Mouse (Mus musculus) liver, embryonic 14.5 days (tissue): ENCODE data around the gene Sall1. TPM values are rescaled to one million over a fixed set of nuclear protein-coding genes. Genes with fewer than 3 reads are reported as not detected.
A peak's percentile ranks its signal among the peaks of the same experiment; 100 is the strongest.

Experiments
- ATAC-seq: fragments of 200-750 bp; cut with Nextera tagmentation; 2 replicates; pipeline ENCODE4 v1.8.0; 2017; ENCODE audit warnings: moderate number of reproducible peaks, mild to moderate bottlenecking, moderate library complexity; ENCODE audit not compliant: insufficient read depth
- DNase-seq, 3 experiments: peaks; one replicate each; pipeline ENCODE4 v3.0.0-alpha.2; 2012 to 2013; ENCODE audit warnings: low read depth in 3 of 3, low spot score in 3 of 3
- H3K27ac ChIP-seq: fragments of 300-500 bp; sonication (generic); 2 replicates; pipeline ENCODE4 v1.5.1; 2014; ENCODE audit warnings: moderate library complexity, mild to moderate bottlenecking, control low read depth, inconsistent platforms
- H3K27me3 ChIP-seq: fragments of 300-500 bp; sonication (generic); 2 replicates; pipeline ENCODE4 v1.6.1; 2014; ENCODE audit warnings: mild to moderate bottlenecking, low read length, moderate library complexity; ENCODE audit not compliant: control insufficient read depth, insufficient read depth
- H3K36me3 ChIP-seq: fragments of 300-500 bp; sonication (generic); replicated peaks from 2 replicates; pipeline ENCODE4 v1.6.1; 2014; ENCODE audit warnings: low read depth; ENCODE audit not compliant: control insufficient read depth, insufficient read depth
- H3K4me1 ChIP-seq, 2 experiments: fragments of 200-500 bp in 1 of 2; fragments of 300-500 bp in 1 of 2; sonication (generic) in 1 of 2; replicated peaks; 2 replicates each; pipeline ENCODE4 v1.6.1; 2012 to 2014; ENCODE audit warnings: antibody characterized with exemption in 1 of 2, inconsistent platforms in 1 of 2, low read length in 1 of 2; ENCODE audit not compliant: control insufficient read depth in 2 of 2, insufficient read depth in 2 of 2
- H3K4me2 ChIP-seq: fragments of 300-500 bp; sonication (generic); 2 replicates; pipeline ENCODE4 v1.6.1; 2014; ENCODE audit warnings: low read depth, mild to moderate bottlenecking, control low read depth, moderate library complexity
- H3K4me3 ChIP-seq, 2 experiments: fragments of 200-500 bp in 1 of 2; fragments of 300-500 bp in 1 of 2; sonication (generic) in 1 of 2; 2 replicates each; pipeline ENCODE4 v1.5.1; 2012 to 2014; ENCODE audit warnings: low read depth in 2 of 2, low read length in 2 of 2, mild to moderate bottlenecking in 2 of 2, control low read depth in 1 of 2, inconsistent platforms in 1 of 2, moderate library complexity in 1 of 2; ENCODE audit not compliant: insufficient read depth in 1 of 2
- H3K9ac ChIP-seq: fragments of 300-500 bp; sonication (generic); replicated peaks from 2 replicates; pipeline ENCODE4 v1.6.1; 2014; ENCODE audit warnings: mild to moderate bottlenecking, control low read depth, moderate library complexity
- H3K9me3 ChIP-seq: fragments of 300-500 bp; sonication (generic); 2 replicates; pipeline ENCODE4 v1.6.1; 2016; ENCODE audit warnings: low read length, mixed read lengths; ENCODE audit not compliant: control insufficient read depth
- CTCF ChIP-seq: IDR thresholded peaks from 2 replicates; pipeline ENCODE4 v1.5.1; 2016; ENCODE audit warnings: antibody characterized with exemption, low read depth, control low read depth
- EP300 ChIP-seq: IDR thresholded peaks from 2 replicates; pipeline ENCODE4 v1.6.1; 2016; ENCODE audit warnings: antibody characterized with exemption, low read depth
- WGBS: fragments of 180-500 bp; shearing (Covaris S2); extraction: QIAGEN DNeasy Blood & Tissue Kit; methylation state at CpG from one replicate; pipeline ENCODE4 v1.1.7; 2014; ENCODE audit not compliant: insufficient replicate concordance; 5-methylcytosine and 5-hydroxymethylcytosine counted together
- polyA plus RNA-seq, 2 experiments: library from polyadenylated mRNA; depleted of rRNA in 1 of 2; stranded (reverse) in 1 of 2; unstranded in 1 of 2; fragments of >200 nt; fragmentation: Nextera tagmentation in 1 of 2; extraction: Ambion mirVana in 1 of 2; gene quantifications; 2 replicates each; pipeline versions ENCODE4 v1.2.1 to v1.2.3; 2012 to 2014

Sall1 gene
- polyA plus RNA-seq, 2 experiments, result 1.1 to 1.6 TPM

DNA sequence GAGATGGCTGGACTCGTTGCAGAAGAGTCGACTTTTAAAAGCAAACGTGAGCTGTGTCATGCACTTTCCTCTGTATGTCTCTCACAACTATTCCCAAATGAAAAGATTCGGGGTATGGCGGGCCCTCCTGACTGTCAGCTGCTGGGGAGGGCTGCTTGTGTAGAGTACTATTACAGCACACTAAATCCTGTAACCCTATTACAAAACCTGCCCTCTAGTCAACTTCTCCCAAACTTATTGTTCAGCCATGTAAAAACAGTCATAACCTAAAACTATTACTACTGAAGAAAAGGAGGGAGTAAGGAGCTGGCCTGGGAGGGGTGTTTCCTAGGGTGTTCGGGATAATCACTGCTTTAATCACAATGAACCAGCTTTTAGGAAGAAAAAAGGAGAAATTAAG lies 4.1 kb downstream of the Sall1 start:
- no peak overlapping the region for H3K9ac ChIP-seq
- no peak overlapping the region for H3K4me3 ChIP-seq
- no peak for DNase-seq
- no peak overlapping the region for H3K27ac ChIP-seq
- no peaks in the 10 kb centered on the region for H3K4me1 ChIP-seq
- H3K36me3 ChIP-seq, result no peaks in the 10 kb centered on the region
- H3K27me3 ChIP-seq, result peaks cover 69% of the 10 kb centered on the region
- peak overlapping the region; percentile 33 for H3K4me2 ChIP-seq
- WGBS, result 25% methylated on average over 6 of the region's 6 CpGs
- no peak for ATAC-seq
- TF ChIP-seq CTCF, result no peak
- TF ChIP-seq EP300, result no peak
- H3K9me3 ChIP-seq, result no peaks in the 10 kb centered on the region

DNA sequence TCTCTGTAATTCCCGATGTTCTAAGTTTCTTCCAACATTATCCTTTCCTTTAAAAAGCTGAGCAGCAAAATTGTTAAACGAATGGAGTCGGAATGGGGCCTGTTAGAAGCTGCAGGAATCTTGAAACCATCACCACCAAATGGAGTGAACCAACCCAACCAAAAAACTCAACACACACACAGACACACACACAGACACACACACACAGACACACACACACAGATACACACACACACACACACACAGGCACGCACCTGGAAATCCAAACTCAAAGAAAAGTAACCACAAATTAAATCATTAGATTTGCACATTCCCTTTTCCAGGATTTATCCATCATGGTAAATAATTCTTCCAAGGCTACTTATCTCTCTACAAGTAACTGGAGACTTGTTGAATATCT lies 5.0 kb downstream of the Sall1 start:
- DNase-seq (no peak), ATAC-seq (no peak)
- no peak overlapping the region for H3K9ac ChIP-seq
- peaks cover 59% of the 10 kb centered on the region for H3K27me3 ChIP-seq
- H3K4me3 ChIP-seq, result no peak overlapping the region
- H3K4me2 ChIP-seq, result no peak overlapping the region
- H3K9me3 ChIP-seq, result no peaks in the 10 kb centered on the region
- no peak overlapping the region for H3K27ac ChIP-seq
- TF ChIP-seq CTCF (no peak), EP300 (no peak)
- no peaks in the 10 kb centered on the region for H3K4me1 ChIP-seq
- H3K36me3 ChIP-seq, result no peaks in the 10 kb centered on the region
- 45% methylated on average over 4 of the region's 4 CpGs for WGBS

- no peak overlapping the region for H3K27ac ChIP-seq
- DNase-seq (no peak), ATAC-seq (no peak)
- H3K4me3 ChIP-seq, result no peak overlapping the region
- H3K36me3 ChIP-seq, result no peaks in the 10 kb centered on the region
- no peak for TF ChIP-seq CTCF
- TF ChIP-seq EP300, result no peak
- H3K9ac ChIP-seq, result no peak overlapping the region
- no peaks in the 10 kb centered on the region for H3K9me3 ChIP-seq
- no peaks in the 10 kb centered on the region for H3K4me1 ChIP-seq
- H3K27me3 ChIP-seq, result peaks cover 47% of the 10 kb centered on the region
- H3K4me2 ChIP-seq, result 0 out of 2 replicates have a peak overlapping the region, but pooled peaks have one; percentile 1
- 23% methylated on average over 9 of the region's 9 CpGs for WGBS
Measured at GRCm38 (mm10) chr8:89037536-89038236, 6.3 kb downstream of the Sall1 start.

- H3K4me2 ChIP-seq, result no peak overlapping the region
- H3K27ac ChIP-seq, result no peak overlapping the region
- H3K4me1 ChIP-seq, result no peaks in the 10 kb centered on the region
- no peak overlapping the region for H3K4me3 ChIP-seq
- TF ChIP-seq EP300 (no peak), CTCF (no peak)
- no peak for ATAC-seq
- H3K9ac ChIP-seq, result no peak overlapping the region
- DNase-seq, result no peak
- 78% methylated on average over 13 of the region's 13 CpGs for WGBS
- no peaks in the 10 kb centered on the region for H3K9me3 ChIP-seq
- H3K27me3 ChIP-seq, result no peaks in the 10 kb centered on the region; the same call in 1 of the 2 replicates
- no peaks in the 10 kb centered on the region for H3K36me3 ChIP-seq
Measured at GRCm38 (mm10) chr8:89032412-89032811, 11.6 kb downstream of the Sall1 start.

GRCm38 (mm10) chr8:89028156-89028555 lies 15.8 kb downstream of the Sall1 start:
- Histone ChIP-seq H3K27ac (no peak overlapping the region), H3K4me1 (peaks cover 0 to 6% of the 10 kb centered on the region in 2 experiments; a peak in 1 of 4 replicates), H3K4me2 (no peak overlapping the region), H3K4me3 (no peak overlapping the region), H3K36me3 (no peaks in the 10 kb centered on the region), H3K9ac (no peak overlapping the region), H3K27me3 (peaks cover 4% of the 10 kb centered on the region), H3K9me3 (no peaks in the 10 kb centered on the region)
- DNase-seq, result no peak
- no peak for TF ChIP-seq EP300
- no peak for TF ChIP-seq CTCF
- no peak for ATAC-seq
- WGBS, result 15% methylated on average over 12 of the region's 12 CpGs
